Mouse (Mus musculus) fibroblast of lung, adult 2 months (primary cell): Measurements from ENCODE around the gene Vps53.
A peak's percentile ranks its signal among the peaks of the same experiment; 100 is the strongest.
"Not testable (repeated sequence)": the region's sequence is repeated elsewhere in the genome, so short reads cannot be mapped to it uniquely, and the experiment has no call there.

Source experiments
- DNase-seq: peaks from one replicate; pipeline ENCODE4 v3.0.0-alpha.2; 2011; ENCODE audit warnings: low read depth

Gene Vps53

GRCm38 (mm10) chr11:76015814-76016213 is 163.6 kb downstream of the Vps53 start:
- no peak for DNase-seq

- DNase-seq, result no peak
These were observed 164.2 kb downstream of the Vps53 start for GRCm38 (mm10) chr11:76015251-76015650.

- DNase-seq, result no peak
These were observed 168.4 kb downstream of the Vps53 start for GRCm38 (mm10) chr11:76010838-76011624.

DNA sequence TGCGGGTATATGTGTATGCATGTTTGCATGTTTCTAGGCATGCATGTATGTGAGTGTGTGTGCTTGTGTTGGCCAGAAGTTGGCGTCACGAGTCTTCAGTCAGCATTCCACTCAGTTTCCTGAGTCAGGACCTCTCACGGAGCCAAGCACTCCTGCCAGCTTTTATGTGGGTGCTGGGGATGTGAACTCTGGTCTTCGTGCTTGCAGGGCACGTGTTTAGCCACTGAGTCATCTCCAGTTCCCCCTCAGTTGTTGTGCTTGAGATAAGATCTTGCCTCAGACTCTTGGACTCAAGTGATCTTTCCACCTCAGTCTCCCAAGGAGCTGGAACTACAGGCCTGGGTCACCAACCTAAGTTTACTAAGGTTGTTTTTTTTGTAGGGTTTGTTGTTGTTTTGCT is 170.3 kb downstream of the Vps53 start:
- DNase-seq, result no peak

DNA sequence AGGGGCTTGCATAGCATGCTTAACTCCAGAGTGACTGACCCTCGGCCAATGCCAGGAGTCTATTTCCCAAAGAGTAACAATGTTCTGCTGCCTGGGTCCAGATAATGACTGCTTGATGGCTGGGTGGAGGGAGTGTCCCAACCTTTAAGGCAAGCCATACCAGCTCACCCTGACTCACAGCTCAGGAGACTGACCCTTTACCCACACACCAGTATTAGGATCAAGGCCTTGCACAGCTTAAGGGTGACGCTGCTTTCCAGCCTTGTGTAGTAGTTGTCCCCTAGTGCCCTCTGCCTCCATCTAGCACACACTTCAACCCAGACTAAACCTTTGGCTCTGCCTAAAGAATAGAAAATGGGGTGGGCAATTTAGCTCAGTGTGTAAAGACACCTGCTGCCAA is 171.3 kb downstream of the Vps53 start:
- DNase-seq, result no peak

DNA sequence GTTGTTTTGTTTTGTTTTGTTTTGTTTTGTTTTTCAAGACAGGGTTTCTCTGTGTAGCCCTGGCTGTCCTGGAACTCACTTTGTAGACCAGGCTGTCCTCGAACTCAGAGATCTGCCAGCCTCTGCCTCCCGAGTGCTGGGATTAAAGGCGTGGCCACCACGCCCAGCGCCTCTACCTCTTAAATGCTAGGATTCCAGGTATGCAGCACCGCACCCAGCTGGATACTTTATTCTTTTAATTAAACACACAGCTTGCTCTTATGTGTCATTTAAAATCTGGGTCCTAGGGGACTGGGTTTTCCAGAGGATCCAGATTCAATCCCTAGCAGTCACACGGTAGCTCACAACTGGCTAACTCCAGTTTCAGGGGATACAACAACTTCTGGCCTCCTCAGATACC is 175.2 kb downstream of the Vps53 start:
- not testable (repeated sequence) for DNase-seq

- peak; percentile 31 for DNase-seq
These were observed 178.1 kb downstream of the Vps53 start for GRCm38 (mm10) chr11:76001237-76001878.

GRCm38 (mm10) chr11:76000701-76001100 is 178.7 kb downstream of the Vps53 start:
- no peak for DNase-seq

GRCm38 (mm10) chr11:75999440-76000155 is 179.8 kb downstream of the Vps53 start, which contains the start of gene 1700016K19Rik:
Gene 1700016K19Rik (plus strand): TSS chr11:75999912.
- peak; percentile 45 for DNase-seq
